Mouse (Mus musculus) cerebellum, postnatal 4 days (tissue): ENCODE data around the gene Tub.

Source experiments
- DNase-seq, 2 experiments: peaks; one replicate each; pipeline ENCODE4 v3.0.0; 2022; ENCODE audit warnings: low spot score in 2 of 2, mixed read lengths in 1 of 2

Gene Tub

DNA sequence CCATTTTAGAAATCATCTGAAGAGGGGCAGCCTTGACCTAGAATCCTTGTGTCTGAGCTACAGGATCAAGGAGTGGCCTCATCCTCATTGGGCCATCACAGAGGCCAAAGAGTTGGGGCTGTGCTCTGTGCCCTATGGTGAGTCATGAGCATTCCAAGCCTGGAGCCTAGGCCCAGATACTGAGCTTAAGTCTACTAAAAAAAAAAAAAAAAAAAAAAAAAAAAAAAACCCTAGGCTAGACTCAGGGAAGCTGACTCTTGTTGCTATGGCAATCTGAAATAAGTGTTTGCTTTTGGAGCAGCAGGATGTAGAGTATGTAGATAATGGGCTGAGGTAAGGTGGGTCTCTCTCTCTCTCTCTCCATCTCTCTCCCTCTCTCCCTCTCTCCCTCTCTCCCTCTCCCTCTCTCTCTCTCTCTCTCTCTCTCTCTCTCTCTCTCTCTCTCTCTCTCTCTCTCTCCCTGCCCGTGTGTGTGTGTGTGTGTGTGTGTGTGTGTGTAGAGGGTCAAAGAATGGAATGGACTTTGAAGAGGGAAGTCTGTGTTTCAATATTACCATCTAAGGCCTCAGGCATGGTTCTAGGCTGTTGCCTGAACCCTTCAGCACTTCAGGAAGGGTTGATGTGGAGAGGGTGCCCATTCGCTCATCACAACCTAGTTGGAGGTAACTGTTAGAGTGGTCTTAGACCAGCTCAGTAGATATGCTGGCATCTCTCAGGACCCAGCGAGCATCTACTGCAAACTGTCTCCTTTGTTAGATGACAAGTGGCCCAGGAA, 36.0 kb downstream of the Tub start:
- DNase-seq: no peak

DNA sequence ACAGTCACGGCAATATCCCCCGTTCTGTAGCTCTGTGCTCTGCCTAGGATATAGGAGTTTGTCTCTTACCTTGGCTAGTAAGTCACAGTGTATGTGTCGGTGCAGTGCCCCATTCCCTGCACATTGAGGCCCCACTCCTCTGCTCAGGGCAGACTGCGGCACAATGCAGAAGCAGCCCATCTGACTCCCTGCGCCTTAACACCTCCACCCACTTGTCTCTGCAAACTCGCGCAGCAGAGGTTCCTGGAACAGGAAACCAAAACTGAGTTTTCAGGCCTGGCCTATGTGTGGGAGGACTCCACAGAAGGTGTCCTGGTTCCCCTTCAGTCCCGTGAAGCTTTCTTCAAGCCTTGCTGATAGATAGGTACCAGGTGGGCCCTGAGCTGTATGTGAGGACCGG, 41.1 kb downstream of the Tub start:
- DNase-seq: peak in 1 of 2 experiments; percentile 9

DNA sequence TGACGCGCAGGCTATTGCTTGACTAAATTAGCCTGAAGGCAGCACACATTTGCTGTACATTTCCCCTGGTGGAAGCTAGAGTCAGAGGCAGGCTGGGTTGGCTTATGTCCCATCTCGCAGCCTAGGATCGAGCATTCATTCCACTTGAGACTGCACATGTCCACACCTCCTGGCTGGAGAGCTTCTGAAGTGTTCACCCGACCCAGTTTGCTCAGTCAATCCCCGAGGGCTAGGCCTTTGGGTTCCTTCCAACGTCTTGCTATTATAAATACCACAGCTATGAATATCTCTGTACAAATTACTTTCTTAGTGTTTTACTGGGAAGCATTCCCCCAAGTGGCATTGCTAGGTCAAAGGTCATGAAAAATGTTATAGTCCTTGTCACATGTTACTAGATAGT, 43.1 kb downstream of the Tub start:
- DNase-seq: no peak

DNA sequence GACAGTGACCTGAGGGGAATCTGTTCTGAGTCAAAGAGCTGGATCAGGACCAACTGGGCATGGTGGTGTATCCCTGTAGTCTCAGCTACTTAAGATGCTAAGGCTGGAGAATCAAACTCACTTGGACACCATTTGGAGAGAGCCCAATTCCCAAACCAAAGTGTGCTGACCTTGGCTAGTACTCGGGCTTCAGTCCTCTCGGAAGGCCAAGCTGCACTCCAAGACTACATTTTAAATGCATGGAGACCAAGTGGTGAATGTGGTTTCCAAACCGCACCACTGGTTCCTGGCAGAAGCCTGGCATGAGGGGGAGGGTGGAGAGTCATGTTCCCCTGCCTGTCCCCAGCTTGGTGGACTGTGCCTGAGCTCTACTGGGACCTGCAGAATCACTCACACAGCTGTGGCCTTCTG, 43.7 kb downstream of the Tub start:
- DNase-seq: no peak

DNA sequence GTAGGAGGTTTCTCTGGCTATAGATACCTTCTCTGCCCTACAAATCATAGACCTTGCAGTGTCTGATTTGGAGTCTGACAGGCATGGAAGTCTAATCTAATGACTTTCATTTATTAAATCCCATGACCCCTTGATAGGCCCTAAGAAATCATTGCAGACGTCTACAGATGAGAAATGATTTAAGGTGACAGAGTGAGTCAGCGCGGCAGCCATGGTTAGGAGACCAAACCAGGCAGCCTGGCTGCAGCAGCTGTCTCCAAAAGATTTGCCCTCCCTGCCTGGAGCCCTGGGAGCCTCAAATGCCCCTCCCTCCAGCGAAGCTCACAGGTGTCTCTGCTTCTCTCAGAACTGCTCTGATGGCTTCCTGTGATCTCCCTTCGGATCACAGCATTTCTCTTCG, 46.0 kb downstream of the Tub start:
- no peak for DNase-seq

DNA sequence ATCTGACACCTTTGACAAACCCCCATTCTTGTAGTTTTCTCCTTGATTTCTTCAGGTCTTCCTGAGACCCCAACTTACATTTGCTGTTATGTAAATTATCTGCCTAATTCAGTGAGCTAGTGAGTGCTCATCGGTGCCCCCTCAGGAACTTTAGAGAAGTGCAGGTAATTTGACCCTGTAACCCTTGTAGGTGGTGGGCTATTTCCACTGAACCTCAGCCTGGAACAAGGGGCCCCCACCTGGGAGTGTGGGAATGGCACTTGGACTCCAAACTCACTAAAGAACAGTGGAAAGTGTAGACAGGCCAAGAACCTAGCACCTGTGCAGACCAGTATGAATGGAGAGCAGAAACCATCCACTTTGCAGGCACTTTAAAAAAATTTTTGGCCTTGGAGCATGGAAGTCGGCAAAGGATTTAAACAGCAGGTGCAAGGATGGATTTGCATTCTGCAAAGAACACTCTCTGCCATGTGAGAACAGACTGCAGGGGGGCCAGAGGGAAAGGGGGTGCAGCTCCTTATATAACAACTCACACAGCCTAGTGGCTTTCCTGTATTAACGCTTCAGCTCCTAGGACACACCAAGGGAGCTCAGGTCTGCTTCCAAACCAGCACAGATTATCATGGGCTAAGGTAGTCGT, 50.3 kb downstream of the Tub start:
- peak in 1 of 2 experiments; percentile 43 for DNase-seq

DNA sequence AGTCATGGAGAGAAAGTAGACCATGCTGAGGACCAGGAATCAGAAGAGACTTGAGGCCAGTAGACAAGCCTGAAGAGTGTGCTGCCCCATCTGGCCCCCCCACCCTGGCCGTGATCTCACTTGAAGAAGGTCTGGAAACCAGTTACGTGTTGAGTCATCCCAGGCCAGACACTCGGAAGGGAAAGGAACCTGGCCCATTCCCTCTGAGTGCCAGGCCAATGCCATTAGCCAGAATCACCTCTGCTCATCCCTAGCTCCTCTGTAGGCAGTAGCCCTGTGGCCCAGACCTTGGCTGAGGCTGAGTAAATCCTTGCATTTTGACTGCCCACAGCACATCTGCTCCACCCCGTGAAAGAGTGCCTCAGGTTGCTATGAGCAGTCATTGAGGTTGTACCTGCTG, 51.8 kb downstream of the Tub start:
- no peak for DNase-seq

DNA sequence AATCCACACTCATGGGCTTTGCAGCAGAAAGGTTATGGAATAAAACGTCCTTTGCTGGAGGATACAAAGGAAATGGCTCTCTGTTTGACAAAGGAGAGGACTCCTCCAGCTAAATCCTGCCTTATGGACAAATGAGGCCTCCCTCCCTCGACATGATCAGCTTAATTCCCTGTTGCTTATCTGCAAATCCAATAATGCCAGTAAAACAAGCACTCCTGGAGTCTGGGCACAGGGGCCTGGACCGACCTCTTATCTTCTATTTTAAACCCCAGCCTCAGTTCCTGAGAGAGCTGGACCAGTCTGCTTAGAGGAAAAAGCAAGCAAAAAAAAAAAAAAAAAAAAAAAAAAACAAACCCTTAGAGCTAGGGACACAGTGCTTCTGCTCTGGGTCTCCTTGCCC, 53.5 kb downstream of the Tub start:
- DNase-seq: no peak

DNA sequence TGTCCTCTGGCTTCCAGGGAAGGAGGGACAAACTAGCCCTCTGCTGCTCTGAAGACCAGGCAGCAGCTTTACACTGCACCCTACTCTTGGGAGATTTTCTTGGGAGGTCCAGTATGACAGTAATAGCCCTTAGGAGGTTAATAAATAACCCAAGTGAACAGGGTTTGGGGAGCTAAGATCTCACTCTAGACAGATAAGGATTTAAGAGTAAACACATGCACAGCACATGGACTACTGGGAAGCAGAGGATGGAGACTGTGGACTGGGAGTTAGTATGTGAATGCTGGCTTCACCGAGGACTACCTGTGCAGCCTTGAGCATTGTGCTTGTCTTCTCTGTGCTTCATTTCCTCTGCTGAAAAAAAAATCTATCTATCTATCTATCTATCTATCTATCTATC, 59.1 kb downstream of the Tub start:
- DNase-seq: no peak

DNA sequence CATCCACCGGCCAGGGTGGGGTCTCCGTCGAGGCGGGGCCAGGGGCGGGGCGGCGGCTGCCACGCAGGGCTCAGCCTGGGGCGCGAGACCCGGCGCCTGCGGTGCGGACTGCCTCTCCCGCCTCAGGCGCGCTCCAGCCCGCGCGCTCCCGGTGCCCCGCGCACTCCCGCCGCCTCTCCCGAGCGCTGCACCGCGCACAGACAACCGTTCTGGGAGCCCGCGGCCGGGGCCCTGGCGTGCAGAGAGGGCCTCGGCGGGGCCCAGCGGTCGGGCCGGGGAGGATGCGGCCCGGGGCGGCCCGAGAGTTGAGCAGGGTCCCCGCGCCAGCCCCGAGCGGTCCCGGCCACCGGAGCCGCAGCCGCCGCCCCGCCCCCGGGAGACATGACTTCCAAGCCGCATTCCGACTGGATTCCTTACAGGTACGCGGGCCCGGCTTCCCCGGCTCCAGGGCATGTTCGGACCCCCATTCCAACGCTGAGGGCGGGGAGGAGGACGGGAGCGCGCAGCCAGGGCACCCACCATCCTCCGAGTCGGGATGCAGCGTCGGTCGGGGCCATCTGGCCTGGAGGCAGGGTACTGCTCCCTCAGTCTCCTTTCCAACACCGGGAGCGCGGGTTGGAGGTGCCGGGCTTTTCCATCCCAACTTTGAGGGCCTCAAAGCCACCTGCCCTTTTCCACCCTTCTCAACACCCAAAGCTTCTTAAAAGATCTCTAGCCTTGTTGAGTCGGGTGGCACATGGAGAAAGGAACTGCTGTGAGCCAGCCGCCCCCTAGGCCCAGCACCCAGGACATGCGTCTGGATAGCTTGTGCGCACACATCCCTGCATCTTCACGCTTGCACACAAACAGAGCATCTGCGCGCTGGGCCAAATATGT, 60.8 kb downstream of the Tub start:
- peak in 1 of 2 experiments; percentile 52 for DNase-seq

DNA sequence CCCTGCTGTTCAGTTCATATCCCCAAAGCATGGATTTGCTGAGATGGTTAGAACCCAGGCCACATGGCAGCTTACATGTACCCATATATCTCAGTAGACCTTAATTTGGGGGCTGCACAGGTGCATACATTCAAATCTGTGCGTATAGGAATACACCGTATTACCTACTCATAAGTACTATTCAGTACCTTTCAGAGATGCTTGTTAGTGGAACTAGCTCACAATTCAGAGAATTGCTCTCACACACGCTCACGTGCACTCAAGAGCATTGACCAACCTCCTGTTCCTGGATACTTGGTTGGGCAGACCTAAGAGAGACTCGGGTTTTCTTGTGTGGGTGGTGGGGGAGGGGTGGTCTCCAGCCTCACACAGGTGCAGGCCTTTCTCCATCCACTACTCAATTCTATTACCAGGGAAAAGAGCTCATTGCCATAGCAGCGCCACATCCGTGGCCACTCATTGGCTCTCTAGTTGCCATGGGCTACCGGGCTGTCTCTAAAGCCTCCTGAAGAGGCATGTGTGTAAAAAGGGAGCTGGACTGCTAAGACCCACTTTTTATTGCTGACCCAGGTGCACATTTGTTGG, 61.5 kb downstream of the Tub start:
- peak in 1 of 2 experiments; percentile 50 for DNase-seq

DNA sequence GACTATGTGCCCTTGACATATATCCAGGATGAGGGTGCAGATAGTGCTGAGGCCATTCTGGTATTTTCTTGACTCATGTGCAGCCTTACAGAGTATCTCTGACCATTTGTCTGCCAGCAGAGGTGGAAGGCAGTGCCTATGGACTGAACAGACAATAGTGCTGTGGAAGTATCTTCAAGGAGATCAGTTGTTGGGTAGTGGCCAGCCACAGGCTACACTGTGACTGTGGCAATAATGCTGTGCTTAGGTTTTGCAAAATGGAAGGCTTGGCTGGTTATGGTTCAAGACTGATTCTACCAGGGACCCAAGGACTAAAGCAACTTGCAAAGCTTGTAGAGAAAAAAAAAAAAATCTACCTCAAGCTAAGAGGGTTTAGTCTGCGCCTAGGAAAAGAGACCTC, 62.4 kb downstream of the Tub start:
- DNase-seq: no peak

DNA sequence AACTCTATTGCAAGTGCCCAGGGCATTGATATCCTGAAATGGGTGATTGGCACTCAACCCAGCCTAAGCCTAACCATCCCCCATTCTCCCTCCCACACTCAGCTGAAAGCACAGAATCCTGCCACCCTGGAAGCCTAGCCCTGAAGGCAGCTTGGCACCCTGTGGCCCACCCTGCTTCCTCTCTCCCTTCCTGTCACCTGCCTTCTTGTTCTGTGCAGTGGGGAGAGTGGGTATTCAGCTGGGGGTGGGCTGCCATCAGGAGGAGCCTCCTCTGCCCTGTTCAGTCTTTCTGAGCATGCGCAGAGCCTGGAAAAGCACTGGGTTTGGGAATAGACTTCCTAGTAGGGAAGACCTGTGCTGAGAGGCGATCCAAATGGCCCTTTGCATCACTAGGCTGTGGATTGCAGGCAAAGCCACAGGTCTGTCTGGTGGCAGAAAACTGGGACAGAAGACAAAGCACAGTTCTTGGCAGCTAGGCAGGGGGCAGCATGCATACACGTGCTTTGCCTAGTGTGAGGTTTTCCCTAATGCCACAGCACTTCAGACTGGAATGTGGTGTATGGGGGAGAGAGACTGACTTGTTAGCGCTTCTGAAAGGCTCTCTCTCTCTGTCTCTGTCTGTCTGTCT, 63.0 kb downstream of the Tub start:
- DNase-seq: no peak

DNA sequence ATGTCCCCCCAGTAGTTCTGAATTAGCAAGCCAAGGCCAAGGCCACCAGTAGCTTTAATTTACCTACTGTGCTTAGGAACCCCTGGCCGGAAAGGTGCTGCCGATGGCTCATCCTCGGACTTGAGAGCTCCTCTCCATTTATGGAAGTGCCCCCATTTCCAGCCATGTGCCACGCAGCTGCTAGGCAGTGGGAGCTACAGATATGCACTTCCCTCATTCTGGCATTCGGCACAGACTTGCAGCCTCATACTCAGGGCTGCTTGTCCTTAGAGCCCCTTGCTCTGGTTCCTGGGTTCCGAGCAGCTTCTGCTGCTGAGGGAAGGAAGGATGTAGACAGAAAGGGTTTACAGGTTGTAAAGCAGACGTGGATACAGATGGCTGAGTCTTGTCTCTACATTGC, 64.7 kb downstream of the Tub start:
- DNase-seq: no peak

DNA sequence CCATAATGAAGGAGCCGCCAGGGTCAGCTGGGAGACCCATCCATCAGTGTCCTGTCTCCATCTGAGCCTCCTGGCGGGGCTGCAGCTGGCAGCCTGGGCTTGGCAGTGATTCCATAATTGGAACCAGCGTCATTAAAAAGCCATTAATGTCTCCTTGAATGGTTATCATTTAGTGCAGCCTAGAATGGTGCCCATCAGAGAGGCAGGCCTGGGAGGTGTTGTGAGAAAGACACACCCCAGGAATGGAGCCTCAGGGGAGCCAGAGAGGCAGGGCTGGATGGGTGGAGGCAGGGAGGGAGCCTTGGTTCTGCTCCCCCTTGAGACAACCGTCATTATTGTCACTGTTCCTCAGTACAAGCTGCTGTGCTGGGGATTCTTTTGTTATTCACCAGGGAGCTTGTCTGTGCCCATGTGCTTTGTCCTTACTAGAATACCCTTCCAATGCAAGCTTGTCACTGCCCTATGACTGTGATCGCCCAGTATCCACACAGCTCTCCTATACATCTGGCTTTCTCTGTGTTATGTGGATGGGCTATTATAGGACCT, 66.3 kb downstream of the Tub start:
- no peak for DNase-seq

DNA sequence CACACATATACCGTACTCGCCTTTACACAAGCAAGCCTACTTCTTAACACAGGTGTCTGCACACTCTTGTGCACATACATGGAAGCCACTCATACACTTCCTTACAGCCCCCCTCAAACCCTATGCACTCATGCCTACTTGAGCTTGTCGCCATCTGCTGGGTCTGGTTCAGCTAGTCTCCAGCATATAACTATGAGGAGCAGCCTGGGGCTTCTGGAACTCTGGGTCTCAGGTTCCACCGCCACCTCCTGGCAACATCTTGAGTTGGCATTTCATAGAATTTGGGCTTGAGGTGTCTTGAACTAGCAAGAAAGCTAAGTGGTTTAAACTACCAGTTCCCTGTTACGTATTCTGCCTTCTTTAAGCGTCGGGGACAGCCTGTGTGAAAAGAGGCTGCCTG, 69.1 kb downstream of the Tub start:
- DNase-seq: no peak

DNA sequence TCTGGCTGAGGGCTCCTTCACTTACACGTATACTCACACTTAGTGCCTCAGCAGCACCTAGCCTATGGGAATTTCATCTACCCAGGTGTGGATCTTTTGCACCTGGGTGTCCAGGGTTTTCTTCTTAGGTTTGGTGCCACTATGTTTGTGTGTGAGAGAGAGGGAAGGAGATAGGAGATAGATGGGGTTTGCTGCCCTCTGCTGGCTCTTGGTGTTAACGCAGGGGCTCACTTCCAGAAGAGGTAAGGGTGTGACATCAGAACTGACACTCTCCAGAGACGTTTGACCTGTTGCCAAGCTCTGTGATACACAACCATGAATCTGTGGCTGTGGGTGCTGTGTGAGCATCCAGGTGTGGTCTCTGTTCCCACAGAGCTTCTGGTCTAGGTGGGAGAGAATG, 71.3 kb downstream of the Tub start:
- peak; percentile 46 to 76 for DNase-seq

DNA sequence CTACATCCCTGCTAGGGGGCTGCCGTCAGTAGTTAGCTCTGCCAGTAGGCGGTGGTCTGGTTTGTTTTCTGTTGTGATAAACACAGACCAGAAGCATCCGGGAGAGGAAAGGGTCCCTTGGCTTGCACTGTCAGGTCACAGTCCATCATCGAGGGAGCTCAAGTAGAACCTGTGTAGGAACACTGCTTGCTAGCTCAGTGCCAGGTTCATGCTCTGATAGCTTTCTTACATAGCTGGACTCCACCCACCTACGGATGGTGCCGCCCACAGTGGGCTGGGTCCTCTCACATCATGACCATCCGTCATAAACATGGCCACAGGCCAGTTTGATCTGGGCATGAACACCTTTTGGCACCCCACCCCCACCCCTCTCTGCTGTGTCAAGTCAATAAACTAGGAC, 75.6 kb downstream of the Tub start:
- no peak for DNase-seq

DNA sequence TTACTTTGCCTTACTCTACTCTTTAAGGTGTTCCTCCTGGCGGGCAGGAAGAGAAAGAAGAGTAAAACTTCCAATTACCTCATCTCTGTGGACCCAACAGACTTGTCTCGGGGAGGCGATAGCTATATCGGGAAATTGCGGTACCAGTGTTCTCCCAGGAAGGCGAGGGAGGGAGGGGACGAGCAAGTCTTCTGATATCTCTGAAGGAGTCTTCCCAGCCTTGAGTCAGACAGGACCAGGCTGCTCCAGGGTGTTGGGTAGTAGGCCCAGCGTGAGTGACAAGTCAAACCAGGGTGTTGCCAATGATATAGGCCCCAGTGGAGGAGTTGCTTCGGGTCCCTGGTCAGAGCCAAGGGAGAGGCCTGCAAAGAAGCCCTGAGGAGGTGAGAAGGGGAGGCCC, 76.8 kb downstream of the Tub start:
- no peak for DNase-seq

DNA sequence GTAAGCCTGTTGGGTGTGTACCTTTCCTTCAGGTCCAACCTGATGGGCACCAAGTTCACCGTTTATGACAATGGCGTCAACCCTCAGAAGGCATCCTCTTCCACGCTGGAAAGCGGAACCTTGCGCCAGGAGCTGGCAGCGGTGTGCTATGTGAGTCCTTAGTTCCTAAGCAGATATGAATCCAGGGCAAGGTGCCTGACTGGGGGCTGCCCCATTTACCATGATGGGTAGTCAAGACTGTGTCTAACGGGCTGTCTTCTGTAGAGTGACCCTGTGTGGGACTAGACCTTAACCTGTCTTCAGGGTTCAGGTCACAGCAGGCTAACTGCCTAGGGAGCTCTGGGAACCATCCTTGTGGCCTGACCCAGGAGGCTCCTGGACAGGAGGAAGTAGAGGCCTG, 77.6 kb downstream of the Tub start:
- no peak for DNase-seq

DNA sequence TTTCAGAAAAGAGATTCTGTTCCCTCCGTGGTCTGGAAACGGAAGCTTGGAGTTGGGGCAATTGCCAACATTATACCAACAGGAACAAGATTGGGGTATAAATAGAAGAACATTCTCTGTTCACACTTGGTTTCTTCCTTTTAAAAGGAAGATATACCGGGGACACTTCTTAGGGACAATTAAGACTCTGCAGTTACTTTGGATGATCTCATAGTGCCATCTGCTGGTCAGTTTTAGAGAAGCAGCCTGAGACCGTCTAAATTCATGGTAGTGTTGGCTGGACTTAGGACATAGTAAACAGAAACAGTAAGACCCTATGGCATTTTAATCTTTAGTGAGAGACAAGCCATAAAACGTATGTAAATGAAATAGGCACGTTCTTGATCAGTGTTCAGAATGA, 78.1 kb downstream of the Tub start:
- DNase-seq: peak in 1 of 2 experiments; percentile 70
